Mouse (Mus musculus): ENCODE data around the gene Unc5cl. TPM values are rescaled to one million over a fixed set of nuclear protein-coding genes. Genes with fewer than 3 reads are reported as not detected.

Unc5cl gene
- polyA plus RNA-seq, 1 experiment from 2014 or later, result 2.6 TPM

- 4% methylated on average over 14 of the region's 14 CpGs for WGBS (ENCODE audit: insufficient replicate concordance)
- peak; percentile 72; the same call in 1 of the 2 replicates for ATAC-seq
- Histone ChIP-seq H3K27me3 (replicated peaks) (no peaks in the 10 kb centered on the region), H3K9ac (peak overlapping the region; percentile 15; the same call in 1 of the 2 replicates), H3K4me1 (0 out of 2 replicates have a peak, but pooled peaks cover 12% of the 10 kb centered on the region), H3K4me3 (peak overlapping the region; percentile 42), H3K27ac (no peak overlapping the region), H3K36me3 (no peaks in the 10 kb centered on the region), H3K4me2 (peak overlapping the region; percentile 66), H3K9me3 (replicated peaks) (no peaks in the 10 kb centered on the region)
Observed at GRCm38 (mm10) chr17:48585902-48586359, 131.2 kb downstream of the Unc5cl start.

GRCm38 (mm10) chr17:48588674-48589073 is 134.0 kb downstream of the Unc5cl start:
- WGBS (ENCODE audit: insufficient replicate concordance), result 30% methylated on average over 3 of the region's 3 CpGs
- no peak overlapping the region for H3K27ac ChIP-seq
- no peaks in the 10 kb centered on the region for H3K27me3 ChIP-seq (replicated peaks)
- ATAC-seq, result no peak
- H3K36me3 ChIP-seq, result no peaks in the 10 kb centered on the region
- H3K4me3 ChIP-seq, result no peak overlapping the region
- H3K9me3 ChIP-seq (replicated peaks), result no peaks in the 10 kb centered on the region
- no peaks in the 10 kb centered on the region for H3K4me1 ChIP-seq
- no peak overlapping the region for H3K9ac ChIP-seq
- H3K4me2 ChIP-seq, result no peak overlapping the region

Other genes starting within 250 kb of the Unc5cl start
- 0.42 and 0.56 TPM in 2 replicates for gene Trem1, start 222.1 kb upstream of the Unc5cl start, polyA plus RNA-seq (2016; fragmentation: Nextera tagmentation; extraction: Ambion mirVana)
- gene Trem3, start 207.1 kb upstream of the Unc5cl start, polyA plus RNA-seq (2016; fragmentation: Nextera tagmentation; extraction: Ambion mirVana), result 0.77 and 1.3 TPM in 2 replicates
- gene Treml4, start 190.6 kb upstream of the Unc5cl start, polyA plus RNA-seq (2016; fragmentation: Nextera tagmentation; extraction: Ambion mirVana), result 2.8 and 3.7 TPM in 2 replicates
- 6.3 and 7.5 TPM in 2 replicates for gene Treml2, start 155.4 kb upstream of the Unc5cl start, polyA plus RNA-seq (2016; fragmentation: Nextera tagmentation; extraction: Ambion mirVana)
- 1.4 and 2.0 TPM in 2 replicates for gene B430306N03Rik, start 138.8 kb upstream of the Unc5cl start, polyA plus RNA-seq (2016; fragmentation: Nextera tagmentation; extraction: Ambion mirVana)
- 2.9 and 3.5 TPM in 2 replicates for gene Trem2, start 108.5 kb upstream of the Unc5cl start, polyA plus RNA-seq (2016; fragmentation: Nextera tagmentation; extraction: Ambion mirVana)
- 29.4 and 36.2 TPM in 2 replicates for gene Treml1, start 95.0 kb upstream of the Unc5cl start, polyA plus RNA-seq (2016; fragmentation: Nextera tagmentation; extraction: Ambion mirVana)
- gene Nfya, start 45.0 kb upstream of the Unc5cl start, polyA plus RNA-seq (2016; fragmentation: Nextera tagmentation; extraction: Ambion mirVana), result 10.9 and 11.3 TPM in 2 replicates
- 56.5 and 58.1 TPM in 2 replicates for gene Oard1, start 44.9 kb upstream of the Unc5cl start, polyA plus RNA-seq (2016; fragmentation: Nextera tagmentation; extraction: Ambion mirVana)
- gene Apobec2, start 22.0 kb upstream of the Unc5cl start, polyA plus RNA-seq (2016; fragmentation: Nextera tagmentation; extraction: Ambion mirVana), result 0.83 and 1.2 TPM in 2 replicates
- gene Tspo2, start 3.4 kb upstream of the Unc5cl start, polyA plus RNA-seq (2016; fragmentation: Nextera tagmentation; extraction: Ambion mirVana), result 123 and 126 TPM in 2 replicates

Measured in liver, embryonic 12.5 days (tissue).